Mouse (Mus musculus): Measurements from ENCODE around the gene Mto1.
"Not testable (repeated sequence)": the region's sequence is repeated elsewhere in the genome, so short reads cannot be mapped to it uniquely, and the experiment has no call there.

Gene Mto1

DNA sequence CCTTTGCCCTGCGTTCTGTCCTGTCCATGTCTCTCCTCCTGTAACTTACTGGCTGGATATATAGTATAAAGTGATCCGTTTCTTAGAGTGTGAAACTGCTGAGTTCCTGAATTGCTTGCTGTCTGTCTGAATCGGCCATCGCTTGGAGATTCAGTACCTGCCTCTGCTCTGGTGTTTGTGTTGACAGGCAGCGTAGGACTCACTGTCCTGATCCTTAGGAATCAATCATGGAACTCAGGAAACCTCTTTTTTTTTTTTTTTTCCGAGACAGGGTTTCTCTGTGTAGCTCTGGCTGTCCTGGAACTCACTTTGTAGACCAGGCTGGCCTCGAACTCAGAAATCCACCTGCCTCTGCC is 58.7 kb downstream of the Mto1 start:
- no peak for DNase-seq

DNA sequence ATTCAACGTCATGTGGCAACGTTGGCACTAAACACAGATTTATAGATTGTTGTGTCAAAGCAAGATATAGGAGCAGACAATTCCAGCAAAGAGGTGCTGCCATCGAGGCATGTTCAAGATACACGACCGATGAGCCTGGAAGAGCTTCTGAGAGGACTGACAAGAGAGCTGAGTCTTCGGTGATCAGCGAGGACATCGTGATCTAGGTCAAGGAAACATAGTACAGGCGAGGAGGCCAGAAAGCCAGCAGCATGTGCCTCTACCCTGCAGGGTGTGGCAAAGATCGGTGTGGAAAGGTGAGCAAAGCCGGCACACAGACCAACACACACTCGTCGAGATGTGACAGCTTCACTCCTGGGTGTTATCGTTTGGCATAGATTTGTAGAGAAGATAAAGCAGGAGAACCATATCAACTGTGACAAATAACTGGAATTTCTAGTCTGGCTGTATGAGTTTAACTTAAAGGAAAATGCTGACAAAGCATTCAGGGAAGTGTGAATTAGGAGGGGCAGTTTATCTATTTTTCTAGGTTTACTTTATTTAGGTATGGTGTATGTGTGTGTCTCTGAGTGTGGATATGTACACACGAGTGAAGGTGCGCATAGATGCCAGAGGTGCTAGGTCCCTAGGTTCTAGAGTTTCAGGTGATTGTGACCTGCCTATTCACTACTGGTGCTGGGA is 60.2 kb downstream of the Mto1 start:
- no peak for DNase-seq

DNA sequence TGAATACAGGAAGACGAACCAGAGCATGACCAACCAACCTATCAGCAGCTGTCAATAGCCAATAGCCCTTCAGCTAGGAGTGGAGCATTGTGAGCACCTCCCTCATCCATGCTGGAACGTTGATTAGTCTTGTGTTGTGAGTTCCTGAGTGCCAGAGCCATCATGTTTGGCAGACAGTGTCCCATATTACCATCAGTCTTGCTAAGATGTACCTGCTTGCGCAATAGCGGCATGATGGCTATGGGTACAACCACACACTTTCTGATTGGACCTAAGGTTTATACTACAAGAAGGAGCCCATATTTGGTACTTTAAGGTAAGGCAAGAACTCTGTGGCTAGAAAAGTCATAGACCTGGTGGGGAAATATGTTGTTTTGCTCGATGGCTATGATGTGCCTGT is 63.7 kb downstream of the Mto1 start:
- DNase-seq = no peak

DNA sequence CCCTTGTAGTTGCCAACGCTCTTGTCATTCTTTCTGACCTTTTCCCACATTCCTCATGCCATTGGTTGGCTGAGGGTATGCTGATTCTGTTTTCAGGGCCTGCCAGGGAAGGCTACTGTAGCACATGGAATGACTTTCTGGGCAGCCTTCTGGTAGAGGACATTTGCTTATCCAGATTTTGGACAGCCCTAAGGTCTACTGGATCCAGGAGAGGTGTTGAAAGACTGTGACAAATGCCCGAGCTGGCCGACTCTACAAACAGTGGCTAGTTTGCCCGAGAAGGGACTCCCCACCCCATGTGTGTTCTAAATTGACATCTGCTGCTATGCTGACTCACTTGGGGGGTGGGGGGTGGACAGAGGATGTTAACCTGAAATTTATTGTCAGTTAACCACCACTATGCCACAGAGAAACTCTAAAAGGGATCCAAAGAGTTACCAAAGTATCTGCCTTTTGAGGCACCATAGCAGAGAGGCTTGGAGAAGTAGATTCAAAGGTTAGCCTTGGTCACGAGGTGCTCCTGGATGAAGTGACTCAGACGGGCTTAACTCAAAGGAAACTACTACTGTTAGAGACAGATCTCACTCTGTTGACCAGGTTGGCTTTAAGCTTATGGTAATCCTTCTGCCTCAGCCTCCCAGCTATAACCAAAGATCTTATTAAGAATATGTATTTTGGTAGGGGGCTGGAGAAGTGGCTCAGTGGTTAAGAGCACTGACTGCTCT is 65.9 kb downstream of the Mto1 start:
- DNase-seq = no peak

DNA sequence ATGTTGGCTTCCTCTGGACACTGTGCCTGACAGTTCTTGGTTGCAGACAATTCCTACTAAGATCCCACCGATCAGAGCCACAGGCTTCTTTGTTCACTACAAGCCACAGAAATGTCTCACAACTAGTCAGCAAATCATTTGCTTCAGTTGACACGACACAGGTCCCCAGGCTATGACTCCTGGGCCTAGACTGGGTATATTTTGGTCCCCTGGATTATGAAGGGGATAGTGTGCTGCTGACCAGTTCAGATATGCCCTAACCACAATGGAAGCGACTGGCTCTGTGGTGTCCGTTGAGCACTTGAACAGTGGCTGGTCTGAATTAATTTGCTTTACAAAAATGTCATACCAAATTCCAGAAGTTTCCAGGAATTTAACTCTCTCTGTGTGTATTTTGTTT is 66.7 kb downstream of the Mto1 start:
- DNase-seq = no peak

DNA sequence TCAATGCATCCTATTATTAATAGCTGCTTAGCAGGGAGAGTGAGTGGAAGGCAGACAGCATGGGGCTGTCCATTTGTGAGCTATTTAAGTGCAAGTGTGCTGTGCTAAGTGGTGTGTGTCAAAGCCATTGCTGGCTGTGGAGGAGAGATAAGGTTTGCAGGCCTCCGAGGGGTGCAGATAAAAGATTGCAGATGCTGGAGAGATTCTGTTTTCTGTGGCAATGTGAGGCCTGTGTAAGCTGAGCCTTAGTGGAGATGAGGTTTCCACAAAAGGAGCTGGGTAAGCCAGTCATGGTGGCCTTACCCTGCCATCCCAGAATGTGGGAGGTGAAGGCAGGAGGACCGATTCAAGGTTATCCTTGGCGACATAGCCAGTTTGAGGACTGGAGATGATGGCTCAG is 68.1 kb downstream of the Mto1 start:
- DNase-seq = no peak

DNA sequence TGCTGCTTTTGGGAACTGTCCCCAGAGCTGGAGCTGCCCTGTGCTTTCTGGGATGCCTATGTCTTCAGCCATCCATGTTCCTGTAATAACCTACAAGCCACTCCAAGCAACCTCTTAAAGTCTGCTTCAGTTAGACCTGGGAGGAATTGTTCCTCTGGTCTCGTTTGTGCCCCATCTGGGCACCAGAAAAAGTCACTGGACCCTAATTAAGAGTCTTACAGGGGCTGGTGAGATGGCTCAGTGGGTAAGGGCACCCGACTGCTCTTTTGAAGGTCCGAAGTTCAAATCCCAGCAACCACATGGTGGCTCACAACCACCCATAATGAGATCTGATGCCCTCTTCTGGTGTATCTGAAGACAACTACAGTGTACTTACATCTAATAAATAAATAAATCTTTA is 69.2 kb downstream of the Mto1 start:
- DNase-seq = not testable (repeated sequence)

DNA sequence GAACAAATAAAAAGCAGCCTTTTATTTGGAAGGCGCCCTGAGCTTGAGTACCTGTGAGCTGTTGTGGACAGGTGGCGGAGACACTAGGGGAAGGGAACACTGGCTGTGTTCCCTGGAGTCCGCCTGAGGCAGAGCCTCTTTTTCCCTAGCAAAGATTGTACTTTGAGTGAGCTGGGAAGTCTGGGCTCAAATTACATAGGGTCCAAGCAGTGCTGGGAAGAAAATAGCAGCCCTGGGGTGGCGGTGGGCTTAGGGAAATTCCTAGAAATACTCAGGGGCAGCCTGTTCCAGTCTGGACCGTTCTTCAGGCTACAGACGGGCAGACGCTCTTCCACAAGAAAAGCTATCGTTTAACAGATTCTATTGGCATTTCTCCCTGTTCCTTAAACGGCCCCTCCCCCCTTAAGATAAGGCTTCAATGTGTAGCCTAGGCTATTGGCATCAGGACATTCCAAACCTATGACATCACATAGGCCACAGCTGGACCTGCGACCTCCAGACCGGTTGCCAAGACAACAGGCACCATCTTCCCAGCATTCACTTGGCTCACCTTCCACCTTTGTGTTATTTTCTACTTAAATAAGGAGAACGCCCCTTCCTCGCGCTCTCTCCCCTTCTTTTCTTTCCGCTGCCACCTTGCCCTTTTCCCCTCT is 72.2 kb downstream of the Mto1 start:
- peak; percentile 77 to 82 for DNase-seq

DNA sequence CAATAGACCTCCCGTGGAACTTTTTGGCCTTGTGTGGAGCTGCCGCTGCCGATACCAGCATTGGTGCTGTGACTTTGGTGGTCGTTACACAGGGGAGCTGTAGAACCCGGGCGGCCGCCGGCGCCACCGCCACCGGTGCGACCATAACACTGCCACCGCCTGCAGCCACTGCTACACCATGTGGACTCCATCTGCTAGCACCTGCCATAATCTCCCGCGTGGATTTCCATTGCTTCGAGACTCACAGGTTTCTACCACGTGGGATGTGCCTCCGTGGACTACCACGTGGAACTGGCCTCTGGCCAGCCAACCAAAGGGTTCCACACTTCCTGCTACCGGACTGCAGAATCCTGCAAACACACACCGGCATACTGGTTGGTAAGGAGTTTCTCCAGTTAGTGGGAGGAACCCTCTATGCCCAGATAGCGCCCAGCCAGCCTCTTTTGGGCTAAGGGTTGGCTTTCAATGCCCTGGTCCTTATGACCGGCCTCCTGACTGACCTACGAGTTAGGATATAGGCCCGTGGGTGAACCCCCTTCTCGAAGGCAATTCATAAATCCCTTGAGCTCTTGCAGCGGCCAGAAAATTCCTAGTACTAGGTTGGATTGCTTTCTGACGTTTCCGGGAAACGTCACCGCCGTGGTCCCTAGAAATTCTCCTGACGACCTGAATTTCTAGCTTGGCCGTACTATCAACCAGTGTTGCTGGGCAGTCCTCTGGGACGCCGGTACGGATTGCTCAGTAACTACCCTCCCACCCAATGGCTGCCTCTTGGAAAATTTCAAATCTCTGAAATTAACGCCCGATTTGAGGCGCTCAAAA is 73.0 kb downstream of the Mto1 start:
- DNase-seq = peak; percentile 88 to 92

DNA sequence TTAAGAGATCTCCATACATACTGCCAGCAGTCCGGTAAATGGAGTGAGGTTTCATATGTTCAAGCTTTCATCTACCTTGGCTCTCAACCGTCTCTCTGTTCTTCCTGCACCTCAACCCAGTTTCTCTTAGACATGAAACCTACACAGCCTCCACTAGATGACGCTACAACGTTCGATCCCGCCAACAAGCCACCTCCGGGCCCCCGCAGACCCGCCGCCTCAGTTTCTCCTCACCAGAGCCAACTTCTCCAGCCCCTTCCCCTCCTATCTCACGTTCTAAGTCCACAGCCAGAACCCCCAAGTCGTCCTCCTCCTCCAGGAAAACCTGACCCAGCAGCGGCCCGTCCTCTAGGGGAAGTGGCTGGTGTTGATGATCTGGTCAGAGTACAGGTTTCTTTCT is 73.7 kb downstream of the Mto1 start:
- DNase-seq = peak; percentile 46 to 55

Measured in cerebellum, postnatal 10 days (tissue).